Comparison of ENCODE assay signal across 25 mouse cellular contexts in the genomic region with DNA sequence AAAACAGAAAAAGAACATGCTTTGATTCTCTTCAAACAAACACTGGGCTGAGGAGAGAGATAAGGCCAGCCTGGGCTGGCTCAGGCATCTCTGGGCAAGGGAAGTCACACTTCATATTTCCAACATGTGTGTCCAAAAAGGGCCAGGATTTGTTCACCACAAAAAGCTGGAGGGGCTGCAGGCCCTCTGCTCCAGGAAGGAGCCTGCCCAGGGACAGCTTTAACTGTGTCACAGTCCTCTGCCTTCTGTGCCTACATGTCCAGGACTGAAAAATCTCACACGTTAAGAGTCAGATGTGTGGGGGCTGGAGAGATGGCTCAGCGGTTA. TPM values are rescaled to one million over a fixed set of nuclear protein-coding genes. Genes with fewer than 3 reads are reported as not detected.
A peak's percentile ranks its signal among the peaks of the same experiment; 100 is the strongest.
DNase-seq lines count a peak whose midpoint lies in the region; ATAC-seq and TF ChIP-seq lines count a peak whose summit lies in the region.
"Had no signal": no experiment of that assay in that cellular context is flagged by ENCODE, and none has a peak within 500 bp of the region (broad histone marks: within the 10 kb centered on the region; RNA-seq: fewer than 3 reads in every experiment).

No protein-coding gene starts in this region.

- no peak for TF ChIP-seq POLR2A in lung, adult 2 months (IDR thresholded peaks at IDR 0.05; ENCODE audit: borderline replicate concordance, extremely low read depth, low read depth, low read length)

- no peak overlapping the region for H3K9ac ChIP-seq in heart, embryonic 13.5 days
- H3K9ac ChIP-seq in lung, embryonic 15.5 days: no peak overlapping the region
- H3K9ac ChIP-seq in lung, postnatal 0 days (replicated peaks; ENCODE audit: low read depth): no peak overlapping the region
- H3K9ac ChIP-seq: embryonic facial prominence, embryonic 12.5 days; forebrain, embryonic 13.5 days had no signal

- no peak for DNase-seq in heart, adult 9 months (ENCODE audit: low spot score in 2 of 2)
- no peak for DNase-seq in lung, postnatal 14 days
- DNase-seq in lung, postnatal 0 days (ENCODE audit: low spot score): peak; percentile 11
- no peak for DNase-seq in lung, adult 2 months
- DNase-seq in lung, postnatal 4 days: peak; percentile 24 to 69
- DNase-seq in right cerebral cortex, postnatal 36 days (ENCODE audit: low spot score in 2 of 2): no peak
- DNase-seq: adrenal gland, adult 8-10 months; adrenal gland, postnatal 14 days; adrenal gland, postnatal 36 days; B cell, adult 2 months; cerebellum, adult 11-12 months; cerebellum, adult 2 months; cerebellum, adult 9-10 months; cerebellum, postnatal 10 days; cerebellum, postnatal 25 days had no signal

- no peak for TF ChIP-seq CTCF in lung, postnatal 0 days (IDR thresholded peaks at IDR 0.05)
- no peak for TF ChIP-seq CTCF in lung, adult 2 months (IDR thresholded peaks at IDR 0.05; ENCODE audit: insufficient read depth, low read length)

- TF ChIP-seq EP300 in lung, postnatal 0 days (IDR thresholded peaks at IDR 0.05): no peak

- H3K4me3 ChIP-seq in heart, embryonic 13.5 days: no peak overlapping the region
- no peak overlapping the region for H3K4me3 ChIP-seq in lung, embryonic 15.5 days
- no peak overlapping the region for H3K4me3 ChIP-seq in lung, postnatal 0 days (ENCODE audit: low read depth, low read length)
- H3K4me3 ChIP-seq in lung, adult 2 months (replicated peaks; ENCODE audit: extremely low read depth, low read depth, low read length): no peak overlapping the region
- H3K4me3 ChIP-seq: embryonic facial prominence, embryonic 10.5 days; embryonic facial prominence, embryonic 12.5 days; forebrain, embryonic 13.5 days had no signal

- H3K27me3 ChIP-seq in heart, embryonic 13.5 days (replicated peaks): no peaks in the 10 kb centered on the region
- no peaks in the 10 kb centered on the region for H3K27me3 ChIP-seq in lung, embryonic 15.5 days
- no peaks in the 10 kb centered on the region for H3K27me3 ChIP-seq in lung, postnatal 0 days (replicated peaks; ENCODE audit: insufficient read depth, low read length)
- H3K27me3 ChIP-seq: CH12.LX; embryonic facial prominence, embryonic 12.5 days; forebrain, embryonic 13.5 days had no signal

- no peaks in the 10 kb centered on the region; the same call in 1 of the 2 replicates for H3K9me3 ChIP-seq in heart, embryonic 13.5 days
- H3K9me3 ChIP-seq in lung, embryonic 15.5 days: no peaks in the 10 kb centered on the region
- H3K9me3 ChIP-seq in lung, postnatal 0 days (ENCODE audit: low read length): no peaks in the 10 kb centered on the region
- H3K9me3 ChIP-seq: embryonic facial prominence, embryonic 10.5 days; embryonic facial prominence, embryonic 12.5 days; forebrain, embryonic 13.5 days; G1E had no signal

- H3K36me3 ChIP-seq in heart, embryonic 13.5 days: no peaks in the 10 kb centered on the region
- no peaks in the 10 kb centered on the region for H3K36me3 ChIP-seq in lung, embryonic 15.5 days
- no peaks in the 10 kb centered on the region for H3K36me3 ChIP-seq in lung, postnatal 0 days (ENCODE audit: insufficient read depth, low read length)
- H3K36me3 ChIP-seq: embryonic facial prominence, embryonic 10.5 days; embryonic facial prominence, embryonic 12.5 days; G1E had no signal

- H3K27ac ChIP-seq in heart, embryonic 13.5 days (replicated peaks): 0 out of 2 replicates have a peak overlapping the region, but pooled peaks have one; percentile 24
- H3K27ac ChIP-seq in lung, embryonic 15.5 days: peak overlapping the region; percentile 69
- no peak overlapping the region for H3K27ac ChIP-seq in lung, postnatal 0 days (ENCODE audit: low read length)
- H3K27ac ChIP-seq: embryonic facial prominence, embryonic 10.5 days; embryonic facial prominence, embryonic 12.5 days; forebrain, embryonic 13.5 days had no signal

- H3K4me1 ChIP-seq in heart, embryonic 13.5 days: peaks cover 13% of the 10 kb centered on the region
- H3K4me1 ChIP-seq in lung, embryonic 15.5 days: peaks cover 4% of the 10 kb centered on the region; the same call in 1 of the 2 replicates
- H3K4me1 ChIP-seq in lung, postnatal 0 days (ENCODE audit: insufficient read depth, low read depth, low read length): no peaks in the 10 kb centered on the region
- H3K4me1 ChIP-seq in lung, adult 2 months (ENCODE audit: control insufficient read depth, insufficient read depth, low read length): no peaks in the 10 kb centered on the region
- H3K4me1 ChIP-seq: embryonic facial prominence, embryonic 10.5 days; embryonic facial prominence, embryonic 12.5 days; forebrain, embryonic 13.5 days had no signal

- no peak overlapping the region for H3K4me2 ChIP-seq in heart, embryonic 13.5 days
- H3K4me2 ChIP-seq in lung, embryonic 15.5 days: no peak overlapping the region
- no peak overlapping the region for H3K4me2 ChIP-seq in lung, postnatal 0 days (replicated peaks; ENCODE audit: low read depth, low read length)
- H3K4me2 ChIP-seq: embryonic facial prominence, embryonic 12.5 days; forebrain, embryonic 13.5 days had no signal

- no peak for ATAC-seq in heart, embryonic 13.5 days (ENCODE audit: extremely low read depth, insufficient number of reproducible peaks, low FRiP score, low TSS enrichment)
- ATAC-seq in lung, embryonic 15.5 days (ENCODE audit: borderline replicate concordance, extremely low read depth, low FRiP score, low TSS enrichment): peak; percentile 82
- ATAC-seq in lung, postnatal 0 days: peak; percentile 64
- ATAC-seq: activated CD4-positive, CD25-positive, alpha-beta regulatory T cell, adult 4 months; CD4-positive, CD25-positive, alpha-beta regulatory T cell, adult 4 months; forebrain, embryonic 13.5 days; Patski had no signal

- WGBS in heart, embryonic 13.5 days: 66% methylated on average over 2 of the region's 2 CpGs
- 20% methylated on average over 2 of the region's 2 CpGs for WGBS in lung, embryonic 15.5 days
- 31% methylated on average over 2 of the region's 2 CpGs for WGBS in lung, postnatal 0 days
- WGBS in lung, adult 2 months: 45% methylated on average over 2 of the region's 2 CpGs

RNA-seq across cellular contexts. Expression of a gene that starts 42.3 kb away (rescaled TPM):
- polyA plus RNA-seq in heart, embryonic 13.5 days (2015; fragmentation: Nextera tagmentation; extraction: Ambion mirVana): 7.9 and 9.0 TPM in 2 replicates
- 5.8 and 6.8 TPM in 2 replicates for polyA plus RNA-seq in lung, embryonic 15.5 days (2015; fragmentation: Nextera tagmentation; extraction: Ambion mirVana)
- polyA plus RNA-seq in lung, postnatal 0 days (2015; fragmentation: Nextera tagmentation; extraction: Ambion mirVana): 8.7 and 10.2 TPM in 2 replicates
- polyA plus RNA-seq in lung, adult 2 months (2012; rRNA removed): 26.6 and 29.6 TPM in 2 replicates
- polyA plus RNA-seq: CD4-positive, CD25-positive, alpha-beta regulatory T cell, adult 4 months; G1E had no signal

Comparison
In these comparisons a context has a peak if more than half of its experiments do, and no peak if none do; other contexts are left out.
1. DNase-seq: peak in lung, postnatal 0 days (single experiment) and lung, postnatal 4 days (2 of 2); none in heart, adult 9 months (0 of 2), lung, postnatal 14 days (single experiment), lung, adult 2 months (single experiment) and right cerebral cortex, postnatal 36 days (0 of 2).